Mouse (Mus musculus) urinary bladder, postnatal 4 days (tissue): ENCODE data around the gene Gfod1.

Experiments used
- DNase-seq, 2 experiments: peaks; one replicate each; pipeline ENCODE4 v3.0.0; 2021 to 2022; ENCODE audit warnings: low spot score in 2 of 2

Gene Gfod1

GRCm38 (mm10) chr13:43167721-43168120 is 136.3 kb downstream of the Gfod1 start:
- DNase-seq = no peak

GRCm38 (mm10) chr13:43159429-43159828 is 144.5 kb downstream of the Gfod1 start:
- DNase-seq = no peak

GRCm38 (mm10) chr13:43158281-43158680 is 145.7 kb downstream of the Gfod1 start:
- no peak for DNase-seq

GRCm38 (mm10) chr13:43157370-43157769 is 146.6 kb downstream of the Gfod1 start:
- no peak for DNase-seq

- no peak for DNase-seq
Observed at GRCm38 (mm10) chr13:43152005-43152520, 151.9 kb downstream of the Gfod1 start.

GRCm38 (mm10) chr13:43149661-43150060 is 154.3 kb downstream of the Gfod1 start:
- DNase-seq = no peak

- no peak for DNase-seq
Observed at GRCm38 (mm10) chr13:43148692-43149091, 155.3 kb downstream of the Gfod1 start.

- no peak for DNase-seq
Observed at GRCm38 (mm10) chr13:43146515-43147258, 157.3 kb downstream of the Gfod1 start.
